In the genomic region with DNA sequence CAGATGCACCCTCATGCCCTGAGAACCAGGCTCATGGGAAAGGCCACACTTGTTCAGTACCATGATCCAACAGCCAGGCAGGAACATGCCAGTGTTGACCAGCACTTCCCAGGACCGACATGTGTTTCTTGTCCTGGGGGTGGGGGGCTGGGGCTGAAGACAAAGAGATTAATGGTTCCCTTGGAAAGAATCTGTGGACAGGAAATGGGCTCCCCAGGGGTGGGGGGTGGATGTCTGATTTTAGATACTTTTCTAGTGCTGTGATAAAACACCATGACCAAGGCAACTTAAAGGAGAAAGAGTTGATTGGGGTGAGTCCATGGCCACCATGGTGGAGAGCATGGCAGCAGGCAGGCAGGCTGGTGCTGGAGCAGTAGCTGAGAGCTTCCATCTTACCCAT, we compare ENCODE assay signal across 39 mouse cellular contexts. TPM values are rescaled to one million over a fixed set of nuclear protein-coding genes. Genes with fewer than 3 reads are reported as not detected.
"Had no signal": no experiment of that assay in that cellular context is flagged by ENCODE, and none has a peak within 500 bp of the region (broad histone marks: within the 10 kb centered on the region; RNA-seq: fewer than 3 reads in every experiment).

No protein-coding gene starts in this region.

- H3K9ac ChIP-seq: forebrain, postnatal 0 days; heart, embryonic 13.5 days; heart, embryonic 15.5 days; hindbrain, embryonic 13.5 days; hindbrain, embryonic 15.5 days; kidney, embryonic 15.5 days; limb, embryonic 12.5 days; liver, embryonic 13.5 days; liver, embryonic 15.5 days had no signal

- H3K36me3 ChIP-seq: heart, embryonic 13.5 days; heart, embryonic 15.5 days; hindbrain, embryonic 13.5 days; hindbrain, embryonic 15.5 days; kidney, embryonic 15.5 days; limb, embryonic 10.5 days; limb, embryonic 12.5 days; liver, embryonic 13.5 days; liver, embryonic 15.5 days had no signal

- ATAC-seq: forebrain, postnatal 0 days; hindbrain, postnatal 0 days; intestine, embryonic 16.5 days had no signal

- DNase-seq: forebrain, postnatal 0 days; gastrocnemius, postnatal 14 days; gastrocnemius, postnatal 36 days; heart, adult 11 months; heart, adult 2 months; heart, postnatal 14 days; heart, postnatal 36 days; kidney, adult 18-20 months; layer of hippocampus, adult 9-11 months; layer of hippocampus, postnatal 36 days; liver; liver, embryonic 13.5 days had no signal

- H3K4me3 ChIP-seq: heart, adult 2 months; heart, embryonic 13.5 days; heart, embryonic 15.5 days; hindbrain, embryonic 13.5 days; hindbrain, embryonic 15.5 days; kidney, embryonic 15.5 days; limb, embryonic 10.5 days; limb, embryonic 12.5 days; liver, embryonic 13.5 days; liver, embryonic 15.5 days had no signal

- H3K4me2 ChIP-seq: heart, embryonic 11.5 days; heart, embryonic 13.5 days; heart, embryonic 15.5 days; hindbrain, embryonic 13.5 days; hindbrain, embryonic 15.5 days; kidney, embryonic 15.5 days; limb, embryonic 12.5 days; liver, embryonic 11.5 days; liver, embryonic 13.5 days; liver, embryonic 15.5 days had no signal

- H3K27ac ChIP-seq: heart, adult 2 months; heart, embryonic 13.5 days; heart, embryonic 15.5 days; hindbrain, embryonic 13.5 days; hindbrain, embryonic 15.5 days; hindbrain, postnatal 0 days; kidney, embryonic 15.5 days; limb, embryonic 10.5 days; limb, embryonic 12.5 days; liver, embryonic 13.5 days; liver, embryonic 15.5 days had no signal

- H3K27me3 ChIP-seq: hindbrain, embryonic 15.5 days had no signal

- H3K9me3 ChIP-seq: heart, embryonic 13.5 days; heart, embryonic 15.5 days; hindbrain, embryonic 13.5 days; hindbrain, embryonic 15.5 days; kidney, embryonic 15.5 days; limb, embryonic 10.5 days; limb, embryonic 12.5 days; liver, embryonic 13.5 days; liver, embryonic 15.5 days had no signal

RNA-seq across cellular contexts. Expression of gene Kcnt1, which starts 18.7 kb away (rescaled TPM):
- total RNA-seq: hematopoietic stem cell, adult 5-6 weeks had no signal
- polyA plus RNA-seq: heart, embryonic 15.5 days; liver, embryonic 15.5 days had no signal

RNA-seq across cellular contexts. Expression of gene Sohlh1, which starts 35.2 kb away (rescaled TPM):
- total RNA-seq: forebrain, postnatal 0 days; gastrocnemius, adult 18-20 months; gastrocnemius, adult 8-10 months; gastrocnemius, postnatal 14 days; gastrocnemius, postnatal 36 days; heart, adult 2 months; heart, postnatal 14 days; heart, postnatal 36 days; hematopoietic stem cell, adult 5-6 weeks; hindbrain, postnatal 0 days; layer of hippocampus, adult 18-20 months; layer of hippocampus, adult 8-10 months; layer of hippocampus, postnatal 14 days; layer of hippocampus, postnatal 36 days; left cerebral cortex, adult 18-20 months; left cerebral cortex, adult 8-10 months; left cerebral cortex, postnatal 10 days; left cerebral cortex, postnatal 25 days had no signal
- polyA plus RNA-seq: forebrain, postnatal 0 days; heart, adult 2 months; heart, embryonic 11.5 days; heart, embryonic 13.5 days; heart, embryonic 15.5 days; heart, postnatal 0 days; hindbrain, embryonic 11.5 days; hindbrain, embryonic 13.5 days; hindbrain, embryonic 15.5 days; hindbrain, postnatal 0 days; intestine, embryonic 14.5 days; intestine, embryonic 16.5 days; kidney, embryonic 15.5 days; large intestine, adult 2 months; limb, embryonic 10.5 days; liver, embryonic 11.5 days; liver, embryonic 13.5 days; liver, embryonic 15.5 days had no signal

RNA-seq across cellular contexts. Expression of gene Lcn9, which starts 59.3 kb away (rescaled TPM):
- total RNA-seq: forebrain, postnatal 0 days; gastrocnemius, adult 18-20 months; gastrocnemius, adult 8-10 months; gastrocnemius, postnatal 14 days; gastrocnemius, postnatal 36 days; heart, adult 2 months; heart, postnatal 14 days; heart, postnatal 36 days; hematopoietic stem cell, adult 5-6 weeks; hindbrain, postnatal 0 days; layer of hippocampus, adult 18-20 months; layer of hippocampus, adult 8-10 months; layer of hippocampus, postnatal 14 days; layer of hippocampus, postnatal 36 days; left cerebral cortex, adult 18-20 months; left cerebral cortex, adult 8-10 months; left cerebral cortex, postnatal 10 days; left cerebral cortex, postnatal 25 days had no signal
- polyA plus RNA-seq: forebrain, postnatal 0 days; heart, adult 2 months; heart, embryonic 11.5 days; heart, embryonic 13.5 days; heart, embryonic 15.5 days; heart, postnatal 0 days; hindbrain, embryonic 11.5 days; hindbrain, embryonic 13.5 days; hindbrain, embryonic 15.5 days; hindbrain, postnatal 0 days; intestine, embryonic 14.5 days; intestine, embryonic 16.5 days; kidney, embryonic 15.5 days; limb, embryonic 10.5 days; limb, embryonic 12.5 days; limb, embryonic 14.5 days; liver, embryonic 11.5 days; liver, embryonic 13.5 days; liver, embryonic 15.5 days had no signal
